Mouse (Mus musculus) Patski (cell line): ENCODE results near the gene Sash1. TPM values are rescaled to one million over a fixed set of nuclear protein-coding genes. Genes with fewer than 3 reads are reported as not detected.

Experiments used
- ATAC-seq: fragments of 100-300 bp; one replicate; pipeline ENCODE4 v1.8.0; 2021
- CTCF ChIA-PET: fragments of 350-600 bp; sonication (Branson Sonifier 250); formaldehyde crosslinking; loops from one replicate; lab custom pipeline; 2022; ENCODE audit warnings: inconsistent platforms; lab: Charles Lee
- POLR2A ChIA-PET: fragments of 350-600 bp; sonication (Branson Sonifier 250); formaldehyde crosslinking; loops from one replicate; lab custom pipeline; 2022; ENCODE audit warnings: antibody characterized with exemption, inconsistent platforms; lab: Charles Lee
- DNase-seq: peaks from one replicate; pipeline ENCODE4 v3.0.0-alpha.2; 2011; ENCODE audit warnings: low read depth, low spot score
- H3K27me3 ChIP-seq: fragments of 371-371 bp; one replicate; pipeline ENCODE4 v1.5.1; 2021
- CTCF ChIP-seq: fragments of 100-300 bp; IDR thresholded peaks from one replicate; pipeline ENCODE4 v1.5.1; 2021
- in situ Hi-C: fragments of 300-500 bp; cut with MboI; formaldehyde crosslinking; loops from 3 replicates; pipeline ENCODE4 v1.11.1; 2018; ENCODE audit warnings: low pct_unique_long_range_greater_than_20kb, mixed read lengths
- polyA plus RNA-seq: library from polyadenylated mRNA; unstranded; gene quantifications from one replicate; pipeline ENCODE4 v1.2.3, GENCODE M21; 2021

Gene Sash1
- polyA plus RNA-seq, 1 experiment from 2014 or later = 86.3 TPM

GRCm38 (mm10) chr10:8762209-8762701 is 123.6 kb downstream of the Sash1 start:
- no peaks in the 10 kb centered on the region for H3K27me3 ChIP-seq
- in situ Hi-C loops = loop anchor here (5.0 kb wide), 1 partner anchor 50 kb away; no protein-coding TSS in a partner anchor
- ATAC-seq = peak; percentile 85
- no peak for DNase-seq
- ChIA-PET POLR2A (interaction anchor here (1.8 kb wide), 1 partner anchor 9 kb away, joined by 4 read pairs; no protein-coding TSS in a partner anchor), CTCF (interaction anchor here (0.7 to 2.0 kb wide), 3 partner anchors 12 to 19 kb away, joined by 4 to 6 read pairs (median 4); no protein-coding TSS in a partner anchor)
- TF ChIP-seq CTCF = peak; percentile 9

- H3K27me3 ChIP-seq = no peaks in the 10 kb centered on the region
- no peak for DNase-seq
- in situ Hi-C loops = loop anchor here (5.0 kb wide), 1 partner anchor 51 kb away; no protein-coding TSS in a partner anchor
- no peak for TF ChIP-seq CTCF
- ATAC-seq = no peak
- ChIA-PET POLR2A (no interaction called here), CTCF (interaction anchor here (0.7 to 2.0 kb wide), 2 partner anchors 12 to 19 kb away, joined by 4 to 6 read pairs; no protein-coding TSS in a partner anchor)
Measured at GRCm38 (mm10) chr10:8761656-8762055, 124.2 kb downstream of the Sash1 start.

- TF ChIP-seq CTCF = no peak
- POLR2A ChIA-PET = interaction anchor here (0.7 to 0.9 kb wide), 2 partner anchors 11 to 16 kb away, joined by 3 to 5 read pairs; no protein-coding TSS in a partner anchor
- no peaks in the 10 kb centered on the region for H3K27me3 ChIP-seq
- in situ Hi-C loops = loop anchor here (5.0 kb wide), 1 partner anchor 52 kb away; no protein-coding TSS in a partner anchor
- CTCF ChIA-PET = interaction anchor here (0.7 kb wide), 1 partner anchor 114 kb away, joined by 3 read pairs; no protein-coding TSS in a partner anchor
- DNase-seq (no peak), ATAC-seq (peak; percentile 31)
Measured at GRCm38 (mm10) chr10:8760598-8760997, 125.3 kb downstream of the Sash1 start.

- H3K27me3 ChIP-seq = no peaks in the 10 kb centered on the region
- in situ Hi-C loops = no loop called here
- TF ChIP-seq CTCF = no peak
- ATAC-seq = no peak
- no peak for DNase-seq
- CTCF ChIA-PET = interaction anchor here (1.2 to 1.9 kb wide), 3 partner anchors 9 to 33 kb away, joined by 3 to 5 read pairs (median 4); no protein-coding TSS in a partner anchor
- POLR2A ChIA-PET = no interaction called here
Measured at GRCm38 (mm10) chr10:8759228-8759627, 126.6 kb downstream of the Sash1 start.

- ATAC-seq (no peak), DNase-seq (no peak)
- TF ChIP-seq CTCF = no peak
- no peaks in the 10 kb centered on the region for H3K27me3 ChIP-seq
- POLR2A ChIA-PET = interaction anchor here (0.7 to 3.0 kb wide), 2 partner anchors 11 to 172 kb away, joined by 4 to 11 read pairs; no protein-coding TSS in a partner anchor
- in situ Hi-C loops = no loop called here
- CTCF ChIA-PET = interaction anchor here (1.4 to 1.6 kb wide), 2 partner anchors 8 to 10 kb away, joined by 3 to 4 read pairs; no protein-coding TSS in a partner anchor
Measured at GRCm38 (mm10) chr10:8757429-8757931, 128.4 kb downstream of the Sash1 start.

- in situ Hi-C loops = no loop called here
- ChIA-PET POLR2A (interaction anchor here (0.6 to 3.0 kb wide), 4 partner anchors 11 to 314 kb away, joined by 3 to 11 read pairs (median 4); no protein-coding TSS in a partner anchor), CTCF (interaction anchor here (0.9 to 2.3 kb wide), 3 partner anchors 9 to 10 kb away, joined by 4 to 7 read pairs (median 4); no protein-coding TSS in a partner anchor)
- ATAC-seq = peak; percentile 24
- no peak for DNase-seq
- no peak for TF ChIP-seq CTCF
- no peaks in the 10 kb centered on the region for H3K27me3 ChIP-seq
Measured at GRCm38 (mm10) chr10:8756604-8757354, 129.1 kb downstream of the Sash1 start.

GRCm38 (mm10) chr10:8753377-8753776 is 132.5 kb downstream of the Sash1 start:
- ChIA-PET CTCF (interaction anchor here (1.0 to 2.5 kb wide), 3 partner anchors 11 to 39 kb away, joined by 4 to 7 read pairs (median 6); no protein-coding TSS in a partner anchor), POLR2A (interaction anchor here (0.6 to 1.2 kb wide), 2 partner anchors 10 to 247 kb away, joined by 4 read pairs; no protein-coding TSS in a partner anchor)
- DNase-seq (no peak), ATAC-seq (no peak)
- no peak for TF ChIP-seq CTCF
- H3K27me3 ChIP-seq = no peaks in the 10 kb centered on the region
- in situ Hi-C loops = no loop called here

- in situ Hi-C loops = no loop called here
- POLR2A ChIA-PET = no interaction called here
- DNase-seq (no peak), ATAC-seq (no peak)
- no peak for TF ChIP-seq CTCF
- H3K27me3 ChIP-seq = no peaks in the 10 kb centered on the region
- CTCF ChIA-PET = interaction anchor here (2.5 kb wide), 1 partner anchor 13 kb away, joined by 6 read pairs; no protein-coding TSS in a partner anchor
Measured at GRCm38 (mm10) chr10:8752436-8752835, 133.4 kb downstream of the Sash1 start.

- ATAC-seq (no peak), DNase-seq (no peak)
- POLR2A ChIA-PET = interaction anchor here (1.1 kb wide), 1 partner anchor 11 kb away, joined by 5 read pairs; no protein-coding TSS in a partner anchor
- in situ Hi-C loops = loop anchor here (5.0 kb wide), 1 partner anchor 33 kb away; no protein-coding TSS in a partner anchor
- CTCF ChIA-PET = interaction anchor here (0.6 to 2.9 kb wide), 3 partner anchors 9 to 17 kb away, joined by 3 to 10 read pairs (median 4); no protein-coding TSS in a partner anchor
- no peak for TF ChIP-seq CTCF
- H3K27me3 ChIP-seq = no peaks in the 10 kb centered on the region
Measured at GRCm38 (mm10) chr10:8749537-8749936, 136.3 kb downstream of the Sash1 start.
